Mouse (Mus musculus): Measurements from ENCODE around the gene Ccnd3.

The Ccnd3 gene

DNA sequence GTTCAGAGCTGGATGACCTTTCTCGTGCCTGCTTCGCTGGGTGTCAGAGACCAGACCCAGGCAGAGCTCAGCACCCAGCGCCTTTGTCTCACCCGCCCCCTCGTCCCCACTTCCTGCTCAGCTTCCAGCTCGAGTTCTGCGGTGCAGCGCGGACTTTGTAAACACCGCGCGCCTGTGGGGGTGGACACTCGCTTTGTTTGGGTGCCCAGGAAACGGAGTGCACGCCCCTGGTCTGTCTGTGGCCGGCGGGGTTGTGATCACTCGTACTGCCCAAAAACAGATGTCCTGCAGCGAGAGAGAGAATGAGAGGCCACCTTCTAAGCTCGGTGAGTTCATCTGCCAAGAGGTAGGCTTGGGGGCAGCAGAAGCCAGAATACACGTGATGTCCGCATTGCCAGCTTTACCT is at the start of gene Ccnd3:
TSS of gene Ccnd3 (plus strand) at position 111 of the 406 bp plus-strand sequence.
- no peak for DNase-seq

DNA sequence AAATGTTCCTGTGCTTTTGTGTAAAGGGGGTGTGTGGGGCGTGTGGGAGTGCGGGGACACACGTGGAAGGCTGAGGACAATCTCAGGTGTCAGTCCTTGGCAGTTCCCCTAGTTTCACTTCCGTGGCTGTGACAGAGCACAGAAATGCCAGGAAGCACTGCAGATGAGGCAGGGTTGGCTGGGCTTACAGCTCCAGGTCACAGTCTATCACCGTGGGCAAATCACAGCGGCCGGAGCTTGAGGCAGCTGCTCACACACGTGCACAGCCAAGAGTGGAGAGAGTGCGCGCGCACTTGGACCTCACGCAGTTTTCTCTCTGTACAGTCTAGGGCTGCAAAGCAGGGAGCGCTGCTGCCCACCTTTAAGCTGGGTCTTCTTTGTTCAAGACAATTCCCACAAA is 46.5 kb upstream of the Ccnd3 start:
- no peak for DNase-seq

DNA sequence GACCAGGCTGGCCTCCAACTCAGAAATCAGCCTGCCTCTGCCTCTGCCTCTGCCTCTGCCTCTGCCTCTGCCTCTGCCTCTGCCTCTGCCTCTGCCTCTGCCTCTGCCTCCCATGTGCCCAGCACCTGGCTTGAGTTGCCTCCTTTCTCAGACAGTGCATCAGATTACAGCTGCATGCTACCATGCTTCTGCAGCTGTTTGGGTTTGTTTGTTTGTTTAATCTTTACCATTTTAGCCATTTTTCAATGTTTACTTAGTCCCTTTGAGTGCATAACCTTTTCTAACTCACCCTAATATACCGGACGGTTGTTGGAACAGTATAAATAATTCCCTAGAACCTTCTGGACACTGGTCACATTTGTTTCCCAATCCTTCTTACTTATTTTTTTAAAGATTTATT is 45.9 kb upstream of the Ccnd3 start:
- no peak for DNase-seq

DNA sequence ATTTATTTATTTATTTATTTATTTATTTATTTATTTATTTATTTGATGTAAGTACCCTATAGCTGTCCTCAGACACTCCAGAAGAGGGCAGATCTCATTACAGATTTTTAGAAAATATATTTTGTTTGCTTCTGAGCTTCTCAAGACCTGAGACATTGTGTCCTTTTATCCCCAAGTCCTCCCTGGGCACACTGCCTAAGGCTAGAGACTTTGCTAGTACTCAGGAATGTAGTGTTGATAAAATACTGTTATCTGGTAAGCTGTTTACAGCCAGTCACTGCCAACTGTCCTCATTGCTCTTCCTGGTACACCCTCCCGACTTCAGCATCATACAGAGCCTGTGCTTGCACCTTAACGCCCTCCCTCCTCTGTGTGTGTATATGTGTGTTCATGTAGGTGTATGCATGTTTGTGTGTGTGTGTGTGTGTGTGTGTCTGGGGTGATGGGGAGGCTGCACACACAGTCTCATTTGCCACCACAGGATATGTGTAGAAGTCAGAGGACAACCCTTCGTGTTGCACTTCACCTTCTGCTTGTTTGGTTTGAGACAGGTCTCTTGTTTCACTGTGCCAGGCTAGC is 45.4 kb upstream of the Ccnd3 start:
- no peak for DNase-seq

DNA sequence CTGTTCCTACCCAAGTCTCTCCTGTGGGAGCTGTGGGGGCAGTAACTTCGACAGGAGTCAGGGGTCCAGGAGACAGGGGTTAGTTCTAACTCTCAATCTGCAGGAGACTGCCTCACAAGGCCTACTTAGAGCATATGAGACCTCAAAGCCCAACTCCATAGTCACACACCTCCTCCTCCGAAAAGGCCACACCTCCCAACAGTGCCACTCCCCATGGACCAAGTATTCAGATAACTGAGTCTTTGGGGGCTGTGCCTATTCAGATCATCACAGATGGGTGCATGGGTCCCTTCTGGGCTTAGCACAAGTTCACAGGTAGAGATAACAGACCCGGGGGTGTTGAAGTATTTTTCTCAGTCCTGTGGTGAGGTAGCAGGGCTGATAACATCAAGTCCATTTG is 43.2 kb upstream of the Ccnd3 start:
- no peak for DNase-seq

DNA sequence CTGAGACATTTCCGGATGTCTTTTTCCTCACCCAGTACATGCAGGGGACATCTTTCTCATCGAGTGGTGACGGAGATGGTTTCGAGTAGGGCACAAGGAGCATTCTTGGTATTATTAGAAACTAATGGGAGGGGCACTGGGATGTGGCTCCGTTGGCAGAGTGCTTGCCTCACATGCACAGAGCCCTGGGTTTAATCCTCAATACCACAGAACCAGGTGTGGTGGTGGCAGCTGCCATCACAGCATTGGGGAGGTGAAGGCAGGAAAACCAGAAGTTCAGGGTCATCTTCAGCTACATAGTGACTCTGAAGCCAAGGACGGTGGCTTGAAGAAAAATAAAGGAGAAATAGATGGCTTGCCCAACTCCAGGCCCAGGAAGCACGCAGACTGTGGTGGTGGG is 42.6 kb upstream of the Ccnd3 start:
- no peak for DNase-seq

DNA sequence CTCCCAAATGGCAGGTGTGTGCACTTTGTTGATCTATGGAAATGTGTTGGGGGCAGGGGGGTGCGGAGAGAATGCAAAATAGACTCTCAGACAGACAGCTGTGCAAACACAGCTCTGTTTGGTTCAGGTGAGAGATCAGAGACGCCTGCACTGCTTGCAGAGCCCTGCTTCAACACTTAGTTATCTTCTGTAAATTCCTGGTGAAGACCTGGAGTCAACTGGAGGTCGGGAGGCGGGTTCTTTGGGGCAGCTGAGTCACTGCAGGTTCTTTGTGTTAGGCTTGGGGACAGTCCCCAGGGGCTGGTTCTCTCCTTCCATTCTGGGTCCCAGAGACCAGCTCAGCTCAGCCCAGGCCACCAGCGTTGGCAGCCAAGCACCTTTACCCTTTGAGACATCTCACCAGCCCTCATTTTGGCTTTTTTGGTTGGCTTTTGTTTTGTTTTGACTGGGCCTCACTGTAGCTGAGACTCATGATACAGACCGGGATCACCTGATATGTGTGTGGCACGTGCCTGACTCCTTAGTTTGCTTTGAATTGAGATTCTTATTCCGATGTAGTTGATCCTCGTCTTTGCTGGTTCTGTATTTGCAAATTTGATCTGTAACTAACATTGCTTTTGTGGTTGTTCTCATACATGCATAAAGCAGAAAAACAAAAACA is 42.0 kb upstream of the Ccnd3 start:
- DNase-seq = no peak

DNA sequence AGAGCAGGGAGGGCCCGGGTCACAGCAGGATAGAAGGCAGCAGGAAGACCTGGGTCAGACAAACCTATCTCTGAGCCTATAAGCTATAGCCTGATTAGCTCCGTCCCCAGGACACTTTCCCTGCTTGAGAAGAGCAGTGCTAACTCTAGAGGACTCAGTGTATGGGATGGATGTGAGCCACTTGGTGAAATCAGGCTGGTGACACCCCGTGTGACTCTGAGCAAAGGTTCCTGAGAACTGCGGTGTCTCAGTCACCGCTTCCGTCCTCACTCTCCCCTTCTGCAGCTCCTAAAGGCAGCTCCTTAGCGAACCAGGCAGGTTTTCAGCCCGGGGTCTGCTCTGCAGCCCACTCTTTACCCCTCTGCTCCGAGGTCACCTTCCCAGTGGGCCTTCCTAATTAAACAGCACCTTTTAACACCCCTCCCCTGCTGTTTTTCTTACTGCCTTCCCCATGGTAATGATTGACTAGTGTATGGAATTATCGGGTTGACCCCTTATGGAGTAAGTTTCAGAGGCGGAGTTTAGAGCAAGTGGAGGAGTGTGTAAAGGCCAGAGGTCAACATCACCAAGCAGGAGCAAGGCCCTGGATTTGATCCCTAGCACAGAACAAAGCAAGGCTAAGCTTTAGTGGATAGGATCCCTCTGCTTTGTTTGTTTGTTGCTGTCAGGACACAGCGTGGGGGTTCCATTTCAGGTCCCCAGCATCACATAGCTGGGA is 40.4 kb upstream of the Ccnd3 start:
- no peak for DNase-seq

DNA sequence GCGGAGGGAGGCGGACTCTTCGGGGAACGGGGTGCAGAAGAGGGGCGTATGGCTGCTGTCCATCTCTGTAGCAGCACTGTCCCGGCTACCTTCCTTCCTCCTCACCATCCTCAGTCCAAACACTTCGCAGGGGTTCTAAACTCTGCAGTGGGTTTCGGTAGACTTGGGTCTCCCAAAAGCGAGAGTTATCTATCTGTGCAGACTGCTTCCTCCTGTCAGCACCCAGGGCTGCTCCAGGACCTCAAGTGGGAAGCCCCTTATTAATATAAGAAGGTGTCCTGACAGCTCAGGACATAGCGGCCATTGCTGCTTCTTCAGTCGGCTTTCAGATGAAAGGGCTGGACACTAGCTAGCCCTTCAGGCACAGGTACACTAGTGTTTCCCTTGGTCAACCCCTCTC is 39.8 kb upstream of the Ccnd3 start:
- DNase-seq = no peak

DNA sequence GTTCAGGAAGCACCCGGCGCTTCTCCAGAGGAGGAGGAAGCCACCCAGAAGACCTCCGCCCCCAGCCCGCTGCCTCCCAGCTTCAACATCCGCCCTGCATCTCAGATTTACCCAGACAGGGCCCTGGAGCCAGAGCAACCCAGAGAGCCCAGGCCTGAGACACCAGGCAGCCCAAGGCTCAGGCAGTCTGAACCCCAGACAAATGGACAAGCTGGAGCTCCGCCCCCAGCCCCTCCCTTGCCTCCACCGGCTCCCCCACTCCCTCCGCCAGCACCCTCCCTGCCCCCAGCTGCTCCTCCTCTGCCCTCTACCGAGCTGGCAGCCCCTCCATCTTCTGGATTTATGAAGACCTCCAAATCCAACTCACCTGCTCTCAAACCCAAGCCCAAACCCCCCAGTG is 38.6 kb upstream of the Ccnd3 start:
- DNase-seq = no peak

DNA sequence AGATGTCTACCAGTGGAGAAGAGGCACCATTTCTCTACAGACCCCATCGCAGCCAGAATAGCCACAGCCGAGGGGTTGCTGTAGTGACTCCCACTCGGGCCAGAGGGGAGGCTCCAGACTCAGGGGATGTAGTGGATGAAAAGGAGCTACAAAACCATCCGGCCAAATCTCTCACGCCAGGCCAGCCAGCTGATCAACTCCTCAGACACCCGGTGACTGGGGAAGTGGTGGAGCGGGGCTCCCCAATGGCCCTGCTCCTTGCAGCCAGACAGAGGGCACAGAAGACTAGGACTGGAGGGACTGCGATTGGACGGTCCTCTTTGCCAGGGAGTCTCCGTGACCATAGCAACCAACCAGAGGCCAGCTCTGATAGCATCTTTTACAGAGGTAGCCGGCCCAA is 37.2 kb upstream of the Ccnd3 start:
- no peak for DNase-seq

DNA sequence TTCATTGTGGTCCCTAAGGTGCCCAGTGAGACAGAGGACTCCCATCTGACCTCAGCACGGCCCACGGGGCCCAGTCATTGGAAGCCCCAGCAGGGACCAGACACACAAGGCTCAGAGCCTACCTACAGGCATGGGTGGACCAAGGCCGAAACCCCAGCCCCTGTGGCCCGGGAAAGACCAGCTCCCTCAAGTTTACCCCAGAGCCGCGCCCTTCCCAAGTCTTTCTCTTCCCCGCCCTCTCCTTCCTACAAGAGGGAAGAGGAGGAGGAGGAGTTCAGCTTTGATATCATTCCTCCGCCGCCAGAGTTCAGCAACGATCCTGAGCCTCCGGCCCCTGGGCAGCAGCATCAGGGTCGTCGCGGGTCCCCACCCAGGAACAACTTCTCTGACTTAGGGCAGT is 36.8 kb upstream of the Ccnd3 start:
- no peak for DNase-seq

DNA sequence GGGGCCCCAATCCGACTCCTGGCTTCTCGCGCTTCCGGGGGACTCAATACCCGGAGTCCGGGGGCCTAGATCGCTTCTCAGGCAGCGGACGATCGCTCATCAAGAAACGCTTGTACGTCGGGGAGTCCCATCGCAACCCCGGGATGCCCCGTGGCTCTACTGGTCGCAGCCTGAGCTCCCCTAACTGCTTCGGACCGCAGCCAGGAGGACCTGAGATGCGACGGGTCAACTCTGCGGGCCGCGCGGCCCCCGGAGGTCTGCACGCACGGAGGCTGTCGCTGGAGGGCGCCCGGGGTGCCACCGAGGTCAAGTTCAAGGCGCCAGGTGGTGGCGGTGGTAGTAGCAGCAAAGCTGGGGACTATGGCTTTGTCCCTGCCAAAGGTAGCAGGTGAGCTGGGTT is 36.4 kb upstream of the Ccnd3 start:
- DNase-seq = no peak

DNA sequence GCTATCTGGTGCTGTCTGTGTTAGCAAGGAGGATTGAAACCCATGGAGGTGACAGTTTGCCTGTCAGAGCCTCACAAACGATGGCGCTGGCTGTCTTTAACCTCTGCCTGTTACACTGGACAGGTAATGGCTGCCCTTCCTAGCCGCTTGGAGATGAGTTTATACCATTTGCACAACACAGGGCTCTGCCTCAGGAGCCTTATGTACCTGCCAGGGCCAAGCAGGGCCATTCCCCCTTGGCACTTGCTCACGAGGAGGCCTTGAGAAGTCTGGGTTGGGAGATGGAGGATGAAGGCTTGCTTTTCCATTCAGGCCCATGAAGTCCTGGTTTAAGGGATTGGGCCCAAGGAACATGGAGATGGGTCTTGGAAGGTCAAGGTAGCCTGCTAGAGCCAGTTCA is 35.2 kb upstream of the Ccnd3 start:
- DNase-seq = no peak

DNA sequence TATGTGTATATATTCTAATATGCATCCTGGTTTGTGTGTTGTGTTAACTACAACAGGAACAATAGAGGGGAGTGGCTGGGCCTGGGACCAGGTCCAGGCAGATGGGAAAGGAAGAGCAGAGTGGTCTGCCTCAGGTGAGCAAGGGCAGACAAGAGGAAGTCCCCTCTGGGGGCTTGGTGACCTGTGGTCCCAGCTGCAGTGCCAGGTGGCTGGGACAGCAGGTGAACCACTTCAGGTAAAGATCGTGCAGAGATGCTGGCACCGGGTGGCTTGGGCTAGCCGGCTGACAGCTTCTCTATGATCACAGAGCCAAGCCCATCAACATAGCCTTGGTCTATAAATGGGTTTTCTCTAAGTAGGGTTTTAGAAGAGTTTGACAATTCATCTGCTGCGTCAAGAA is 34.7 kb upstream of the Ccnd3 start:
- DNase-seq = peak; percentile 71

DNA sequence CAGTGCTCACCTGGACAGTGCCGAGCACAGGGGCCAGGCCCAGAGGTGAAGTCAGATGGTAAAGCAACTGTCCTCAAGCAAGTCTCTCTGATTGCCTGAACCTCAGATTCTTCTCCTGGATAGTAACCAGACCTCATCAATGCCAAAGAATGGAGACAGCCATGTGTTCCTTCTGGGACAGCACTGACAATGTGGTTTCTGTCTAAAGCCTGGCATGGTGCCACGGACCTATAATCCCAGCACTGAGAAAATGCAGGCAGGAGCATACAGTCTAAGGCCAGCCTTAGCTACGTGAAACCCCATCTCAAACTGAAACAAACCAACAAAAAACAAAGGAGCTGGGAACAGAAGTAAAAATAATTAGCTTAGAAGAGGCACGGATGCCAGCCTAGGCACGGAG is 34.2 kb upstream of the Ccnd3 start:
- DNase-seq = peak; percentile 73

DNA sequence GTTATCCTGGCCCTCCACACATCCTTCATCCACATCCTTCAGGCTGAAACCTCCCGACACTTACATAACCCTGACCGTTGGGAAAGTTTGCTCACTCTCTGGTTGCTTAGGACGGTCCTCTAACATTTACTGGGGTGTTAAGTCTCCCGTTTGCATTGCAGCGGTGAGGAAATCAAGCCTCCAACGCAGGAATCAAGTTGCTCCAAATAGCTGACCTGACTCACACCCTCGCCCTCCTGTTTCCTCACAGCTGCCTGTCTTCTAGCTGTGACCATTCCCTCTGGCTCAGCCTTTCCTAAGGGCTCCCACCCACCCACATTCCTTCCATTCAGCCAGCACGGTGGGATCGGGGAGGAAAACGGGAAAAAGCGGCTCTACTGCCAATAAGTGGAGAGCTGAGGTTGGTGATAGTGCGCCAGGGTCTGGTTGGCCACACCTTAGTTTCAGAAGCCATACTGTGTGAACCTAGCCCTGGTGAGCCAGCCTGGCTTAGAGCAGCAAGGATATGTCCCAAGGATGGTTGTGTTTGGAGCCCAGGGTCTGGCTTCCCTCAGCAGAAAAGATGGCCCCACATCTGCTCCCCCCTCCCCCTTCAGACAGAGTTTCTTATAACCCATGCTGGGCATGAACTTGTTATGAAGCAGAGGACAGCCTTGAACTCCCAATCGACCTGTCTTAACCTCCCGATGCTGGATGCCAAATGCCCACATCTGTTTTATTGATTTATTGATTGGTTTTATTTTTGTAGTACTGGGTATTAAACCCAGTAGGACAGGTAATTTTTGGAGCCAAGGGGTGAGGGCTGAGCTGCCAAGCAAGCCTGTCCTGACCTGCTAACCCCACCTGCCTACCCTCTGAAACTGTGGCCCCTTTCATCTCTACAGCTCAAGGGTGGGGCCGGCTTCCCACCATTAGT is 32.2 kb upstream of the Ccnd3 start:
- no peak for DNase-seq

DNA sequence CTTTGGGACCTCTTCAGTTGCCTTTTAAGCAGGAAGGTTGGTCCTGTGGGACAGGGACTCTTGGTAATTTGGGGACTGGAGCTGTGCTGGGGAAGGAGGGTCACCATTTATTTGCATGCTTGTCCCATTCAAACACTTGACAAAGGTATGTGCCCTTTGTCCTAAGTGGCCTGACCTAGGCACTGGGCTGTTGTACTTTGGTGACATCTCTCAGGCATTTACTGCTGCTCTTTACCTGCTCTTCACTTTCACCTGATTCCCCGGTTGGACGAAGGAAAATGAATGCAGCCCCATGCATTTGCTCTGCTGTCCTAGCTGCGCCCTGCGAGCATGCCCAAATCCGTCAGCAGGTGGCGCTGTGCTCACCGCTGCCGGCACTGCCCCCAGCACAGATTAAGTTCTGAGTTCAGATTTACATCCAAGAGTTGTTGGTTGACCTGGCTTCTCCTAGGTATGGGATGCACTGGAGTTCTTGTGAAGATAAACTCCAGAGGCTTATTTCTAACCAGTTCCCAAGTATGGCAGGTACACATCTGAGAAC is 31.3 kb upstream of the Ccnd3 start:
- no peak for DNase-seq

DNA sequence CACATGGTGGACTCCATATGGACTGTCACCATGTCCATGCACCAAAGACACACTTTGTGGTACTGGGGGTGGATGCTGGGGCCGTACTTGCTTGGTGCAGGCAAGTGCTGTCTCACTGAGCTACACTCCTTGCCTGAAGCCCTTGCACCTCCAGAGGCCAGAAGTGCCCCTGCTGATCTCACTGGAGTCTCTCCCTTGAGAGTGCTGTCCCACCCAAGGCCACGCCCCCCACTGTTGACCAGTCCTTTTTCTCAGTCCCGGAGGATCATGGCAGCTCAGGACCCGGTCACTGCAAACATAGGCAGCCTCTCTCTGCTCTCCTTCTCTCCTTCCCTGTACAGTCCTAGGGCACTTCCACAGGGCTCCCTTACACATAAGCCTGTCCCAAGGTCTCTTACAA is 30.6 kb upstream of the Ccnd3 start:
- DNase-seq = no peak

DNA sequence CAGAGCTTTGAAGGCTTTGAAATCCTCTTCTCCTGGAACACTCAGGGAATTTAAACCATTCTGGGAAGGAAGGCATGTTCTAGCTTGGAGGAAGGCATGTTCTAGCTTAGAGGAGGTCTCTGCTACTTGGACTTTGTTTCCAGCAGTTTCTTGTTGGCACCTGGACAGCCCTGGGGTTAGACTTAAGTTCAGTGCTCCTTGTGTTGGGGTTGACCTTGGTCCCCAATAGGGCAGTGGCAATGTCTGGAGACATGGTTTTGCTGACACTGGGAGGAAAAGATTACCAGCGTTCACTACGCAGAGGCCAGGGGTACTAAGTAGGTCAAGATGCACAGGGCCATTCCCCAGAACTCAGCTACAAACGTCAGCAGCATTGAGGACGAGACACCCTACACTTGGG is 29.7 kb upstream of the Ccnd3 start:
- DNase-seq = no peak

DNA sequence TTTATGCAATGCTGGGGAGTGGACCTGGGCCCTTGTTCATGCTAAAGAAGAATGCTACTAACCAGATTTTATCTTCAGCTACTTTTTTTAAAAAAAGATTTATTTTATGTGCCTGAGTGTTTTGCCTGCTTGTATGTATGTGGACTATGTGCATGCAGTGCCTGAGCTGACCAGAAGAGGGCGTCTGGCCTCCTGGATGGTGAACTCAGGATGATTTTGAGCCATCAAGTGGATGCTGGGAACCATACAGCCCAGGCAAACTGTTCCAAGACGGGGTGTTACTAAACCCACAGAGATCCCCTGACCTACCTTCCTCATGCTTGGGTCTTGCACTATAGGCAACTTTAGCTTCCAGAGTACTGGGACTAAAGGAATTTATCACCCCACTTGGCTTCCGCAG is 29.1 kb upstream of the Ccnd3 start:
- DNase-seq = no peak

DNA sequence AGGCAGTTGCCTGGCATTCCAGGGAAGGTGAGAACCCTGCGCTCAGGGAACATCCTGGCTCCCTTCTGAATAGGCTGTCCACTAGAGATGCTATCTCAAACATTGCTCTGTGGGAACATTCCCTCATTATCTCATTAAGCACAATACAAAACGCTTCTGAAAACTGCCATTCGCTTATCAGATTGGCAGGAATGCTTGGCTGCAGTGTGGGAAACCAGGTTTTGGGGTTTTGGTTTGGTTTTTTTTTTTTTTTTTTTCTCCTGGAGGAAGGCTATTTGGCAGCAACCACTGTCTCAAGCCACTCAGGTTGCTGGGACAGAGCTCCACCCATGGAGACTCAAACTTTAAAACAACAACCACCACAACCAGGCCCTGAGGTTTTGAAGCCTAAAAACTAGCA is 25.0 kb upstream of the Ccnd3 start:
- no peak for DNase-seq

DNA sequence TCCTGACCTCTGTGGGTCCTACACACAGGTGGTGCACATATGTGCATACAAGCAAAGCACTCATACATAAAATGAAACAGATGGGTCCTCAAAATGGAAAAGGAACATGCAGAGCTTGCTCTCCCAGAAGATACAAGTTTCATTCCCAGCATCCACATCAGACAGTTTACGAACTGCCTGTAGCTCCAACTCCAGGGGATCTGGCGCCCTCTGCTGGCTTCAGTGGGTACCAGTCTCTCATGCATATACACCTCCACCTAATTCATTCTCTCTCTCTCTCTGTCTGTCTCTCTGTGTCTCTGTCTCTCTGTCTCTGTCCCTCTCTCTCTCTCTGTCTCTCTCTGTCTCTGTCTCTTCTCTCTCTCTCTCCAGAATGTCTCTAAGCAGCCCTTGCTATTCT is 22.4 kb upstream of the Ccnd3 start:
- DNase-seq = no peak
